ENCODE assay signal across 10 mouse cellular contexts in genomic region chr9:57637272-57637671, GRCm38 (mm10). TPM values are rescaled to one million over a fixed set of nuclear protein-coding genes. Genes with fewer than 3 reads are reported as not detected.
DNase-seq lines count a peak whose midpoint lies in the region; ATAC-seq and TF ChIP-seq lines count a peak whose summit lies in the region.
"Had no signal": no experiment of that assay in that cellular context is flagged by ENCODE, and none has a peak within 500 bp of the region (broad histone marks: within the 10 kb centered on the region; RNA-seq: fewer than 3 reads in every experiment).

No protein-coding gene starts in this region.

- H3K4me1 ChIP-seq in heart, embryonic 14.5 days (ENCODE audit: control insufficient read depth in 2 of 2, insufficient read depth in 2 of 2, low read length in 2 of 2) = peaks cover 42 to 68% of the 10 kb centered on the region in 2 experiments
- H3K4me1 ChIP-seq in intestine, postnatal 0 days (replicated peaks; ENCODE audit: control insufficient read depth, insufficient read depth, low read length) = peaks cover 35% of the 10 kb centered on the region
- peaks cover 62% of the 10 kb centered on the region for H3K4me1 ChIP-seq in stomach, embryonic 16.5 days (ENCODE audit: control insufficient read depth, insufficient read depth, low read length)

- no peaks in the 10 kb centered on the region for H3K9me3 ChIP-seq in heart, embryonic 14.5 days (ENCODE audit: control insufficient read depth, low read length)
- no peaks in the 10 kb centered on the region for H3K9me3 ChIP-seq in intestine, postnatal 0 days (ENCODE audit: control insufficient read depth)
- H3K9me3 ChIP-seq in stomach, embryonic 16.5 days (replicated peaks; ENCODE audit: control insufficient read depth, low read length) = no peaks in the 10 kb centered on the region

- WGBS in heart, embryonic 14.5 days = 34% methylated on average over 3 of the region's 3 CpGs
- 43% methylated on average over 3 of the region's 3 CpGs for WGBS in intestine, postnatal 0 days
- WGBS in stomach, embryonic 16.5 days = 37% methylated on average over 3 of the region's 3 CpGs

- peak overlapping the region; percentile 77 to 91 for H3K27ac ChIP-seq in heart, embryonic 14.5 days (replicated peaks in 1 of 2; ENCODE audit: control insufficient read depth in 1 of 2, insufficient read depth in 1 of 2, low read depth in 2 of 2, low read length in 2 of 2)
- peak overlapping the region; percentile 68 for H3K27ac ChIP-seq in intestine, postnatal 0 days (ENCODE audit: low read depth, low read length)
- peak overlapping the region; percentile 95 for H3K27ac ChIP-seq in stomach, embryonic 16.5 days (ENCODE audit: low read length)

- ATAC-seq in heart, embryonic 14.5 days (ENCODE audit: insufficient number of reproducible peaks, insufficient read depth, low FRiP score, low read depth) = no peak
- ATAC-seq in intestine, postnatal 0 days = no peak
- no peak for ATAC-seq in stomach, embryonic 16.5 days (ENCODE audit: insufficient read depth, low FRiP score)
- ATAC-seq in megakaryocyte progenitor cell, adult 5-6 weeks (replicated peaks; ENCODE audit: poor library complexity) = no peak

- no peak for DNase-seq in heart, adult 11 months
- peak; percentile 4 for DNase-seq in right cerebral cortex, postnatal 14 days
- no peak for DNase-seq in right cerebral cortex, adult 18-20 months
- no peak for DNase-seq in left cerebral cortex, postnatal 4 days
- DNase-seq: adrenal gland, adult 8-10 months had no signal

- H3K4me2 ChIP-seq in heart, embryonic 14.5 days (ENCODE audit: low read length) = peak overlapping the region; percentile 51
- peak overlapping the region; percentile 13; the same call in 1 of the 2 replicates for H3K4me2 ChIP-seq in intestine, postnatal 0 days (replicated peaks; ENCODE audit: low read depth)
- peak overlapping the region; percentile 57 for H3K4me2 ChIP-seq in stomach, embryonic 16.5 days (ENCODE audit: low read depth, low read length)

- no peaks in the 10 kb centered on the region for H3K27me3 ChIP-seq in heart, embryonic 14.5 days (ENCODE audit: control insufficient read depth, insufficient read depth, low read length)
- no peaks in the 10 kb centered on the region for H3K27me3 ChIP-seq in intestine, postnatal 0 days (replicated peaks; ENCODE audit: control insufficient read depth, insufficient read depth, low read length)
- no peaks in the 10 kb centered on the region for H3K27me3 ChIP-seq in stomach, embryonic 16.5 days (ENCODE audit: control insufficient read depth, insufficient read depth, low read length)

- H3K9ac ChIP-seq in heart, embryonic 14.5 days (ENCODE audit: low read length) = peak overlapping the region; percentile 62
- H3K9ac ChIP-seq in intestine, postnatal 0 days (ENCODE audit: low read depth, low read length) = no peak overlapping the region
- no peak overlapping the region for H3K9ac ChIP-seq in stomach, embryonic 16.5 days (ENCODE audit: low read length)

- peaks cover 10% of the 10 kb centered on the region for H3K36me3 ChIP-seq in heart, embryonic 14.5 days (ENCODE audit: control insufficient read depth, insufficient read depth, low read length)
- H3K36me3 ChIP-seq in intestine, postnatal 0 days (ENCODE audit: control insufficient read depth, insufficient read depth) = peaks cover 5% of the 10 kb centered on the region; the same call in 1 of the 2 replicates
- no peaks in the 10 kb centered on the region for H3K36me3 ChIP-seq in stomach, embryonic 16.5 days (ENCODE audit: control insufficient read depth, insufficient read depth, low read length)

- intact Hi-C loops in left cerebral cortex, postnatal 4 days (cut with DNase I) = no loop called here

- H3K4me3 ChIP-seq in heart, embryonic 14.5 days (ENCODE audit: control insufficient read depth in 1 of 2, insufficient read depth in 1 of 2, low read depth in 1 of 2, low read length in 2 of 2) = no peak overlapping the region
- H3K4me3 ChIP-seq in intestine, postnatal 0 days (ENCODE audit: low read depth, low read length) = no peak overlapping the region
- no peak overlapping the region for H3K4me3 ChIP-seq in stomach, embryonic 16.5 days (replicated peaks; ENCODE audit: low read length)

- TF ChIP-seq CTCF in intestine, postnatal 0 days (IDR thresholded peaks at IDR 0.05; ENCODE audit: low read depth) = no peak

RNA-seq across cellular contexts. Expression of gene Csk, which starts 16.2 kb away (rescaled TPM):
- 13.1 and 14.9 TPM in 2 replicates for polyA plus RNA-seq in heart, embryonic 14.5 days (2014; fragmentation: Nextera tagmentation; extraction: Ambion mirVana)
- polyA plus RNA-seq in intestine, postnatal 0 days (2015; fragmentation: Nextera tagmentation; extraction: Ambion mirVana) = 18.7 and 21.9 TPM in 2 replicates
- 26.6 and 27.9 TPM in 2 replicates for polyA plus RNA-seq in stomach, embryonic 16.5 days (2015; fragmentation: Nextera tagmentation; extraction: Ambion mirVana)
- 58.6 and 71.3 TPM in 2 replicates for total RNA-seq in megakaryocyte progenitor cell, adult 5-6 weeks (2015)
- 119 and 152 TPM in 2 replicates for total RNA-seq in megakaryocyte progenitor cell, adult 5-6 weeks (2017)
- 100 to 1,000 TPM; 133 to 137 TPM for total RNA-seq in left cerebral cortex, postnatal 4 days (2021)

RNA-seq across cellular contexts. Expression of gene Lman1l, which starts 16.7 kb away (rescaled TPM):
- 0.12 TPM in 1 of 2 replicates, not detected in the other for polyA plus RNA-seq in heart, embryonic 14.5 days (2014; fragmentation: Nextera tagmentation; extraction: Ambion mirVana)
- polyA plus RNA-seq in intestine, postnatal 0 days (2015; fragmentation: Nextera tagmentation; extraction: Ambion mirVana) = not detected in 2 replicates
- polyA plus RNA-seq in stomach, embryonic 16.5 days (2015; fragmentation: Nextera tagmentation; extraction: Ambion mirVana) = not detected in 2 replicates
- not detected in 2 replicates for total RNA-seq in megakaryocyte progenitor cell, adult 5-6 weeks (2015)
- not detected in 2 replicates for total RNA-seq in megakaryocyte progenitor cell, adult 5-6 weeks (2017)
- total RNA-seq in left cerebral cortex, postnatal 4 days (2021) = under 1 TPM in 1 of 2 experiments, not detected in 1; 0.22 TPM
- total RNA-seq: adrenal gland, adult 8-10 months; layer of hippocampus, adult 18-20 months had no signal

RNA-seq across cellular contexts. Expression of gene Cplx3, which starts 31.2 kb away (rescaled TPM):
- not detected in 2 replicates for polyA plus RNA-seq in heart, embryonic 14.5 days (2014; fragmentation: Nextera tagmentation; extraction: Ambion mirVana)
- polyA plus RNA-seq in intestine, postnatal 0 days (2015; fragmentation: Nextera tagmentation; extraction: Ambion mirVana) = not detected in 2 replicates
- polyA plus RNA-seq in stomach, embryonic 16.5 days (2015; fragmentation: Nextera tagmentation; extraction: Ambion mirVana) = not detected in 2 replicates
- not detected in 2 replicates for total RNA-seq in megakaryocyte progenitor cell, adult 5-6 weeks (2015)
- not detected in 2 replicates for total RNA-seq in megakaryocyte progenitor cell, adult 5-6 weeks (2017)
- 1 to 10 TPM; 5.6 to 7.6 TPM for total RNA-seq in left cerebral cortex, postnatal 4 days (2021)
- total RNA-seq: adrenal gland, adult 8-10 months had no signal

RNA-seq across cellular contexts. Expression of gene Cyp1a2, which starts 46.2 kb away (rescaled TPM):
- polyA plus RNA-seq in heart, embryonic 14.5 days (2014; fragmentation: Nextera tagmentation; extraction: Ambion mirVana) = not detected in 2 replicates
- not detected in 2 replicates for polyA plus RNA-seq in intestine, postnatal 0 days (2015; fragmentation: Nextera tagmentation; extraction: Ambion mirVana)
- not detected in 2 replicates for polyA plus RNA-seq in stomach, embryonic 16.5 days (2015; fragmentation: Nextera tagmentation; extraction: Ambion mirVana)
- total RNA-seq in megakaryocyte progenitor cell, adult 5-6 weeks (2015) = not detected in 2 replicates
- not detected in 2 replicates for total RNA-seq in megakaryocyte progenitor cell, adult 5-6 weeks (2017)
- total RNA-seq in left cerebral cortex, postnatal 4 days (2021) = not detected
- total RNA-seq: layer of hippocampus, adult 18-20 months had no signal

RNA-seq across cellular contexts. Expression of gene Ulk3, which starts 48.0 kb away (rescaled TPM):
- 10.9 and 15.0 TPM in 2 replicates for polyA plus RNA-seq in heart, embryonic 14.5 days (2014; fragmentation: Nextera tagmentation; extraction: Ambion mirVana)
- 8.3 and 10.3 TPM in 2 replicates for polyA plus RNA-seq in intestine, postnatal 0 days (2015; fragmentation: Nextera tagmentation; extraction: Ambion mirVana)
- polyA plus RNA-seq in stomach, embryonic 16.5 days (2015; fragmentation: Nextera tagmentation; extraction: Ambion mirVana) = 21.6 and 22.3 TPM in 2 replicates
- total RNA-seq in megakaryocyte progenitor cell, adult 5-6 weeks (2015) = 4.0 and 4.6 TPM in 2 replicates
- 1.8 and 2.9 TPM in 2 replicates for total RNA-seq in megakaryocyte progenitor cell, adult 5-6 weeks (2017)
- 10 to 100 TPM; 35.2 to 38.9 TPM for total RNA-seq in left cerebral cortex, postnatal 4 days (2021)
